8 mouse cellular contexts compared by ENCODE assay signal in the genomic region with DNA sequence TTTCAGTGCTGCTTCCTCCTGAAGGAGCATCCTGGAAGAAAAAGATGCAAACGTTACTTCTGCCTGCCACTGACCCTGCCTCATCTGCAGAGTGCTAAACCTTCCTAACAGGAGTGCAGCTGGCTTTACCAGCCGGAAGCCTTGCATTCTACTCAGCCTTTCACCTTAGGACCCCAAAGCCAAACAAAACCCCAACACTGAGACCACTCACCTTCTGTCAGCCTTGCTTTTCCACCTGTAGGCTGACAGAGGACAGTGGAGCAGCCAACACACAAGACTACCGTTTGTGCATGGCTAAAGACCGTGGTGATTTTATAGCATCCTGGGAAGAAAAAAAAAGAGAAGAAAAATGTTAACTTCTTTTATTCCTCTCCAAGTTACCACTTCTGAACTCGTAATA. TPM values are rescaled to one million over a fixed set of nuclear protein-coding genes. Genes with fewer than 3 reads are reported as not detected.
DNase-seq lines count a peak whose midpoint lies in the region; ATAC-seq and TF ChIP-seq lines count a peak whose summit lies in the region.

No protein-coding gene starts in this region.

- peak overlapping the region; percentile 91 for H3K4me2 ChIP-seq in embryonic facial prominence, embryonic 14.5 days (ENCODE audit: low read depth, low read length)
- H3K4me2 ChIP-seq in intestine, embryonic 16.5 days (ENCODE audit: low read depth, low read length) = peak overlapping the region; percentile 93
- peak overlapping the region; percentile 95 for H3K4me2 ChIP-seq in neural tube, embryonic 13.5 days

- peak overlapping the region; percentile 100 for H3K4me3 ChIP-seq in lung, adult 2 months (replicated peaks; ENCODE audit: extremely low read depth, low read depth, low read length)
- H3K4me3 ChIP-seq in embryonic facial prominence, embryonic 14.5 days (ENCODE audit: low read depth, low read length) = peak overlapping the region; percentile 65
- peak overlapping the region; percentile 85 for H3K4me3 ChIP-seq in intestine, embryonic 16.5 days (ENCODE audit: low read length)
- H3K4me3 ChIP-seq in neural tube, embryonic 13.5 days = peak overlapping the region; percentile 76

- TF ChIP-seq CTCF in lung, adult 2 months (IDR thresholded peaks at IDR 0.05; ENCODE audit: insufficient read depth, low read length) = no peak

- H3K9me3 ChIP-seq in embryonic facial prominence, embryonic 14.5 days (ENCODE audit: control insufficient read depth, low read length) = no peaks in the 10 kb centered on the region
- no peaks in the 10 kb centered on the region for H3K9me3 ChIP-seq in intestine, embryonic 16.5 days (ENCODE audit: control insufficient read depth, low read length)
- no peaks in the 10 kb centered on the region for H3K9me3 ChIP-seq in neural tube, embryonic 13.5 days

- peaks cover 12% of the 10 kb centered on the region for H3K4me1 ChIP-seq in lung, adult 2 months (ENCODE audit: control insufficient read depth, insufficient read depth, low read length)
- H3K4me1 ChIP-seq in embryonic facial prominence, embryonic 14.5 days (ENCODE audit: control insufficient read depth, insufficient read depth, low read length) = peaks cover 18% of the 10 kb centered on the region
- H3K4me1 ChIP-seq in intestine, embryonic 16.5 days (ENCODE audit: control insufficient read depth, insufficient read depth, low read length) = peaks cover 14% of the 10 kb centered on the region
- H3K4me1 ChIP-seq in neural tube, embryonic 13.5 days (replicated peaks) = peaks cover 32% of the 10 kb centered on the region

- 4% methylated on average over 5 of the region's 5 CpGs for whole genome bisulfite sequencing in lung, adult 2 months
- WGBS in embryonic facial prominence, embryonic 14.5 days = 13% methylated on average over 5 of the region's 5 CpGs
- 9% methylated on average over 5 of the region's 5 CpGs for WGBS in intestine, embryonic 16.5 days
- 13% methylated on average over 5 of the region's 5 CpGs for WGBS in neural tube, embryonic 13.5 days

- peak overlapping the region; percentile 84 for H3K9ac ChIP-seq in embryonic facial prominence, embryonic 14.5 days (ENCODE audit: low read depth, low read length)
- H3K9ac ChIP-seq in intestine, embryonic 16.5 days (ENCODE audit: low read depth, low read length) = peak overlapping the region; percentile 93
- H3K9ac ChIP-seq in neural tube, embryonic 13.5 days = peak overlapping the region; percentile 88

- no peak for TF ChIP-seq POLR2A in lung, adult 2 months (IDR thresholded peaks at IDR 0.05; ENCODE audit: borderline replicate concordance, extremely low read depth, low read depth, low read length)

- DNase-seq in lung, adult 2 months = no peak
- DNase-seq in lung, postnatal 36 days = no peak
- DNase-seq in embryonic facial prominence, embryonic 14.5 days (ENCODE audit: low spot score) = no peak
- no peak for DNase-seq in urinary bladder, postnatal 25 days (ENCODE audit: low spot score)
- DNase-seq in layer of hippocampus, postnatal 25 days (ENCODE audit: extremely low spot score in 1 of 2, low spot score in 1 of 2) = no peak

- no peaks in the 10 kb centered on the region for H3K27me3 ChIP-seq in embryonic facial prominence, embryonic 14.5 days (replicated peaks; ENCODE audit: control insufficient read depth, insufficient read depth, low read length)
- no peaks in the 10 kb centered on the region for H3K27me3 ChIP-seq in intestine, embryonic 16.5 days (replicated peaks; ENCODE audit: control insufficient read depth, insufficient read depth, low read length)
- H3K27me3 ChIP-seq in neural tube, embryonic 13.5 days = no peaks in the 10 kb centered on the region

- no peak for ATAC-seq in embryonic facial prominence, embryonic 14.5 days (ENCODE audit: low read depth)
- no peak for ATAC-seq in intestine, embryonic 16.5 days
- no peak for ATAC-seq in neural tube, embryonic 13.5 days (ENCODE audit: low read depth)
- no peak for ATAC-seq in monocyte, adult 5-6 weeks (replicated peaks; ENCODE audit: insufficient number of reproducible peaks, low FRiP score, low TSS enrichment, poor library complexity, severe bottlenecking)

- peaks cover 51% of the 10 kb centered on the region for H3K36me3 ChIP-seq in embryonic facial prominence, embryonic 14.5 days (ENCODE audit: control insufficient read depth, insufficient read depth, low read length)
- H3K36me3 ChIP-seq in intestine, embryonic 16.5 days (ENCODE audit: control insufficient read depth, insufficient read depth, low read length) = peaks cover 13% of the 10 kb centered on the region
- H3K36me3 ChIP-seq in neural tube, embryonic 13.5 days = peaks cover 50% of the 10 kb centered on the region

- no peak overlapping the region; the same call in 1 of the 2 replicates for H3K27ac ChIP-seq in embryonic facial prominence, embryonic 14.5 days (replicated peaks; ENCODE audit: low read depth, low read length)
- peak overlapping the region; percentile 89; the same call in 1 of the 2 replicates for H3K27ac ChIP-seq in intestine, embryonic 16.5 days (ENCODE audit: low read length)
- peak overlapping the region; percentile 86 for H3K27ac ChIP-seq in neural tube, embryonic 13.5 days (replicated peaks)

RNA-seq across cellular contexts. Expression of a gene that starts 0.7 kb away (rescaled TPM):
- polyA plus RNA-seq in lung, adult 2 months (2012; rRNA removed) = 725 and 918 TPM in 2 replicates
- polyA plus RNA-seq in embryonic facial prominence, embryonic 14.5 days (2014; fragmentation: Nextera tagmentation; extraction: Ambion mirVana) = 2,089 and 2,268 TPM in 2 replicates
- polyA plus RNA-seq in intestine, embryonic 16.5 days (2015; fragmentation: Nextera tagmentation; extraction: Ambion mirVana) = 1,326 and 1,461 TPM in 2 replicates
- polyA plus RNA-seq in neural tube, embryonic 13.5 days (2015; fragmentation: Nextera tagmentation; extraction: Ambion mirVana) = 750 and 953 TPM in 2 replicates
- 100 to 1,000 TPM; 806 to 871 TPM for total RNA-seq in layer of hippocampus, postnatal 25 days (2021)
- total RNA-seq in monocyte, adult 5-6 weeks (2017) = 4,989 to 6,509 TPM (median 5,955 TPM) in 3 replicates

RNA-seq across cellular contexts. Expression of a gene that starts 0.8 kb away (rescaled TPM):
- polyA plus RNA-seq in lung, adult 2 months (2012; rRNA removed) = 5.4 and 5.8 TPM in 2 replicates
- polyA plus RNA-seq in embryonic facial prominence, embryonic 14.5 days (2014; fragmentation: Nextera tagmentation; extraction: Ambion mirVana) = 18.1 and 19.8 TPM in 2 replicates
- 18.6 and 22.0 TPM in 2 replicates for polyA plus RNA-seq in intestine, embryonic 16.5 days (2015; fragmentation: Nextera tagmentation; extraction: Ambion mirVana)
- 22.9 and 24.1 TPM in 2 replicates for polyA plus RNA-seq in neural tube, embryonic 13.5 days (2015; fragmentation: Nextera tagmentation; extraction: Ambion mirVana)
- 1 to 10 TPM; 7.5 to 8.9 TPM for total RNA-seq in layer of hippocampus, postnatal 25 days (2021)
- total RNA-seq in monocyte, adult 5-6 weeks (2017) = not detected in 3 replicates

RNA-seq across cellular contexts. Expression of a gene that starts 18.7 kb away (rescaled TPM):
- 49.4 and 66.3 TPM in 2 replicates for polyA plus RNA-seq in lung, adult 2 months (2012; rRNA removed)
- polyA plus RNA-seq in embryonic facial prominence, embryonic 14.5 days (2014; fragmentation: Nextera tagmentation; extraction: Ambion mirVana) = 112 and 114 TPM in 2 replicates
- polyA plus RNA-seq in intestine, embryonic 16.5 days (2015; fragmentation: Nextera tagmentation; extraction: Ambion mirVana) = 110 and 114 TPM in 2 replicates
- polyA plus RNA-seq in neural tube, embryonic 13.5 days (2015; fragmentation: Nextera tagmentation; extraction: Ambion mirVana) = 85.9 and 90.3 TPM in 2 replicates
- 10 to 100 TPM; 42.4 to 43.4 TPM for total RNA-seq in layer of hippocampus, postnatal 25 days (2021)
- 64.6 to 97.8 TPM (median 65.2 TPM) in 3 replicates for total RNA-seq in monocyte, adult 5-6 weeks (2017)

RNA-seq across cellular contexts. Expression of a gene that starts 30.6 kb away (rescaled TPM):
- polyA plus RNA-seq in lung, adult 2 months (2012; rRNA removed) = 2.0 TPM in 2 replicates
- 5.2 and 6.1 TPM in 2 replicates for polyA plus RNA-seq in embryonic facial prominence, embryonic 14.5 days (2014; fragmentation: Nextera tagmentation; extraction: Ambion mirVana)
- 16.0 and 18.9 TPM in 2 replicates for polyA plus RNA-seq in intestine, embryonic 16.5 days (2015; fragmentation: Nextera tagmentation; extraction: Ambion mirVana)
- polyA plus RNA-seq in neural tube, embryonic 13.5 days (2015; fragmentation: Nextera tagmentation; extraction: Ambion mirVana) = 3.3 and 3.5 TPM in 2 replicates
- not detected for total RNA-seq in layer of hippocampus, postnatal 25 days (2021)
- total RNA-seq in monocyte, adult 5-6 weeks (2017) = 0.49 to 1.1 TPM in 2 of 3 replicates, not detected in the other

RNA-seq across cellular contexts. Expression of a gene that starts 35.2 kb away (rescaled TPM):
- polyA plus RNA-seq in lung, adult 2 months (2012; rRNA removed) = 72.8 and 83.7 TPM in 2 replicates
- polyA plus RNA-seq in embryonic facial prominence, embryonic 14.5 days (2014; fragmentation: Nextera tagmentation; extraction: Ambion mirVana) = 88.1 and 90.9 TPM in 2 replicates
- 94.5 and 127 TPM in 2 replicates for polyA plus RNA-seq in intestine, embryonic 16.5 days (2015; fragmentation: Nextera tagmentation; extraction: Ambion mirVana)
- polyA plus RNA-seq in neural tube, embryonic 13.5 days (2015; fragmentation: Nextera tagmentation; extraction: Ambion mirVana) = 42.4 and 54.8 TPM in 2 replicates
- 10 to 100 TPM; 49.9 to 51.1 TPM for total RNA-seq in layer of hippocampus, postnatal 25 days (2021)
- total RNA-seq in monocyte, adult 5-6 weeks (2017) = 32.3 to 49.4 TPM (median 46.6 TPM) in 3 replicates
